Mouse (Mus musculus) erythroblast, embryonic 14.5 days (primary cell): Measurements from ENCODE around the gene Itgb7.

ENCODE experiments used
- GATA1 ChIP-seq: IDR thresholded peaks from 2 replicates; pipeline ENCODE4 v1.6.1; 2012; ENCODE audit warnings: low read length, inconsistent platforms, mixed read lengths
- TAL1 ChIP-seq: IDR thresholded peaks from 3 replicates; pipeline ENCODE4 v1.6.1; 2012; ENCODE audit warnings: low read length, inconsistent platforms, mixed read lengths

DNA sequence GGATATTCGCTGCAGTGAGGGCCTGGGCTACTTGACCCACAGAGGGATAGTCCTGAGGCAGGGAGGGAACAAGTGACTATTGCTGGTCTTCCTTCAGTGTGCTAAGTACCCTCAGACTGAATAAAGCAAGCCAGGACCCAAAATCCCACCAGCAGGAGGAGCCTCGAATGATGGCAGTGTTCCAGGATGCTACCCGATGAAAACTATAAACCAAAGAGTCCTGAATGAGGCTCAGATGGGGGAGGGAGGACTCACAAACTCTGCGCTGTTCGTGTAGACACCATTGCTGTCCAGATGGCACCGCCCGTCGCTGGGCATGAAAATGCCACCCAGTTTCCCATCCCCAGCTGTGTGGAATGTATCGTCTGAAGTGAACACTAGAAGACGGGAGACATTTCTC lies 9.4 kb downstream of the Itgb7 start:
- TF ChIP-seq TAL1: no peak
- TF ChIP-seq GATA1: no peak
